In genomic region chr2:59697722-59698634, GRCm38 (mm10) we compare ENCODE assay signal across 8 mouse cellular contexts.
A peak's percentile ranks its signal among the peaks of the same experiment; 100 is the strongest.
DNase-seq lines count a peak whose midpoint lies in the region; ATAC-seq and TF ChIP-seq lines count a peak whose summit lies in the region.

No protein-coding gene starts in this region.

- H3K36me3 ChIP-seq in lung, embryonic 16.5 days (ENCODE audit: control insufficient read depth, insufficient read depth, low read length): no peaks in the 10 kb centered on the region; the same call in 1 of the 2 replicates
- no peaks in the 10 kb centered on the region for H3K36me3 ChIP-seq in intestine, embryonic 16.5 days (ENCODE audit: control insufficient read depth, insufficient read depth, low read length)
- no peaks in the 10 kb centered on the region for H3K36me3 ChIP-seq in midbrain, embryonic 15.5 days (replicated peaks)

- TF ChIP-seq CTCF in embryonic fibroblast, embryonic 13.5 days (IDR thresholded peaks at IDR 0.05; ENCODE audit: borderline replicate concordance, insufficient read depth, low read length): no peak

- H3K9ac ChIP-seq in lung, embryonic 16.5 days (ENCODE audit: low read length): peak overlapping the region; percentile 36; the same call in 1 of the 2 replicates
- no peak overlapping the region; the same call in 1 of the 2 replicates for H3K9ac ChIP-seq in intestine, embryonic 16.5 days (ENCODE audit: low read depth, low read length)
- no peak overlapping the region for H3K9ac ChIP-seq in midbrain, embryonic 15.5 days

- H3K4me3 ChIP-seq in lung, embryonic 16.5 days (ENCODE audit: low read length): no peak overlapping the region; the same call in 1 of the 2 replicates
- no peak overlapping the region for H3K4me3 ChIP-seq in embryonic fibroblast, embryonic 13.5 days (ENCODE audit: insufficient read depth, low read length)
- 0 out of 2 replicates have a peak overlapping the region, but pooled peaks have one; percentile 5 for H3K4me3 ChIP-seq in intestine, embryonic 16.5 days (ENCODE audit: low read length)
- H3K4me3 ChIP-seq in midbrain, embryonic 15.5 days: no peak overlapping the region

- H3K9me3 ChIP-seq in lung, embryonic 16.5 days (ENCODE audit: control insufficient read depth, low read length): no peaks in the 10 kb centered on the region
- H3K9me3 ChIP-seq in intestine, embryonic 16.5 days (ENCODE audit: control insufficient read depth, low read length): no peaks in the 10 kb centered on the region
- H3K9me3 ChIP-seq in midbrain, embryonic 15.5 days: no peaks in the 10 kb centered on the region

- WGBS in lung, embryonic 16.5 days: 5% methylated on average over 16 of the region's 16 CpGs
- 7% methylated on average over 16 of the region's 16 CpGs for WGBS in intestine, embryonic 16.5 days
- 2% methylated on average over 16 of the region's 16 CpGs for WGBS in midbrain, embryonic 15.5 days

- peak overlapping the region; percentile 58 for H3K27ac ChIP-seq in lung, embryonic 16.5 days (ENCODE audit: low read length)
- H3K27ac ChIP-seq in embryonic fibroblast, embryonic 13.5 days (ENCODE audit: insufficient read depth, low read length): peak overlapping the region; percentile 30
- H3K27ac ChIP-seq in intestine, embryonic 16.5 days (ENCODE audit: low read length): peak overlapping the region; percentile 40
- no peak overlapping the region for H3K27ac ChIP-seq in midbrain, embryonic 15.5 days

- peak; percentile 69 for ATAC-seq in lung, embryonic 16.5 days (ENCODE audit: low read depth)
- peak; percentile 72 for ATAC-seq in intestine, embryonic 16.5 days
- peak; percentile 84 for ATAC-seq in midbrain, embryonic 15.5 days (replicated peaks)
- ATAC-seq in granulocyte monocyte progenitor cell, adult 5-6 weeks (replicated peaks; ENCODE audit: poor library complexity, severe bottlenecking): no peak

- no peaks in the 10 kb centered on the region for H3K27me3 ChIP-seq in lung, embryonic 16.5 days (ENCODE audit: control insufficient read depth, insufficient read depth, low read depth, low read length)
- H3K27me3 ChIP-seq in intestine, embryonic 16.5 days (replicated peaks; ENCODE audit: control insufficient read depth, insufficient read depth, low read length): no peaks in the 10 kb centered on the region
- no peaks in the 10 kb centered on the region for H3K27me3 ChIP-seq in midbrain, embryonic 15.5 days (replicated peaks)

- no peak for DNase-seq in lung, postnatal 4 days
- DNase-seq in adipocyte (ENCODE audit: low spot score): no peak
- no peak for DNase-seq in B cell, adult 2 months

- H3K4me1 ChIP-seq in lung, embryonic 16.5 days (replicated peaks; ENCODE audit: control insufficient read depth, insufficient read depth, low read length): peaks cover 31% of the 10 kb centered on the region
- H3K4me1 ChIP-seq in embryonic fibroblast, embryonic 13.5 days (ENCODE audit: control insufficient read depth, insufficient read depth, low read length): peaks cover 5% of the 10 kb centered on the region; the same call in 1 of the 2 replicates
- H3K4me1 ChIP-seq in intestine, embryonic 16.5 days (ENCODE audit: control insufficient read depth, insufficient read depth, low read length): peaks cover 30% of the 10 kb centered on the region
- H3K4me1 ChIP-seq in midbrain, embryonic 15.5 days: peaks cover 15% of the 10 kb centered on the region

- peak overlapping the region; percentile 37 for H3K4me2 ChIP-seq in lung, embryonic 16.5 days (ENCODE audit: low read depth, low read length)
- peak overlapping the region; percentile 30 for H3K4me2 ChIP-seq in intestine, embryonic 16.5 days (ENCODE audit: low read depth, low read length)
- H3K4me2 ChIP-seq in midbrain, embryonic 15.5 days: peak overlapping the region; percentile 33

- TF ChIP-seq POLR2A in embryonic fibroblast, embryonic 13.5 days (IDR thresholded peaks at IDR 0.05; ENCODE audit: low read depth, low read length): no peak
